Mouse (Mus musculus): ENCODE measurements at regions not wholly inside any gene's neighbourhood (a gene's known extent, or its start where the extent isn't known, plus 50 kb on each side); places are given as distances from the start of the nearest gene placed in this dataset.

GRCm38 (mm10) chr8:10716161-10716560 is 292.1 kb downstream of the Irs2 start:
- no peak for DNase-seq (ENCODE audit: low spot score in 2 of 2)

- DNase-seq (ENCODE audit: low spot score in 2 of 2) = no peak
Observed at GRCm38 (mm10) chr8:10713515-10714042, 294.7 kb downstream of the Irs2 start.

- DNase-seq (ENCODE audit: low spot score in 2 of 2) = no peak
Observed at GRCm38 (mm10) chr8:10712118-10712689, 296.1 kb downstream of the Irs2 start.

GRCm38 (mm10) chr8:10711474-10711873 is 296.8 kb downstream of the Irs2 start:
- no peak for DNase-seq (ENCODE audit: low spot score in 2 of 2)

- no peak for DNase-seq (ENCODE audit: low spot score in 2 of 2)
Observed at GRCm38 (mm10) chr8:10708509-10708908, 299.7 kb downstream of the Irs2 start.

GRCm38 (mm10) chr8:10707122-10707521 is 301.1 kb downstream of the Irs2 start:
- DNase-seq (ENCODE audit: low spot score in 2 of 2) = no peak

GRCm38 (mm10) chr8:10705909-10706308 is 302.3 kb downstream of the Irs2 start:
- no peak for DNase-seq (ENCODE audit: low spot score in 2 of 2)

GRCm38 (mm10) chr8:10702755-10703154 is 305.5 kb downstream of the Irs2 start:
- no peak for DNase-seq (ENCODE audit: low spot score in 2 of 2)

- no peak for DNase-seq (ENCODE audit: low spot score in 2 of 2)
Observed at GRCm38 (mm10) chr8:10702248-10702647, 306.0 kb downstream of the Irs2 start.

GRCm38 (mm10) chr8:10701648-10702061 is 306.6 kb downstream of the Irs2 start:
- DNase-seq (ENCODE audit: low spot score in 2 of 2) = no peak

- DNase-seq (ENCODE audit: low spot score in 2 of 2) = no peak
Observed at GRCm38 (mm10) chr8:10701226-10701625, 307.0 kb downstream of the Irs2 start.

GRCm38 (mm10) chr8:10699669-10700068 is 308.6 kb downstream of the Irs2 start:
- DNase-seq (ENCODE audit: low spot score in 2 of 2) = no peak

GRCm38 (mm10) chr8:10695181-10695580 is 313.1 kb downstream of the Irs2 start:
- no peak for DNase-seq (ENCODE audit: low spot score in 2 of 2)

GRCm38 (mm10) chr8:10690659-10691058 is 317.6 kb downstream of the Irs2 start:
- no peak for DNase-seq (ENCODE audit: low spot score in 2 of 2)

GRCm38 (mm10) chr8:10689881-10690280 is 318.4 kb downstream of the Irs2 start:
- DNase-seq (ENCODE audit: low spot score in 2 of 2) = no peak

GRCm38 (mm10) chr8:10687867-10688561 is 320.2 kb downstream of the Irs2 start:
- DNase-seq (ENCODE audit: low spot score in 2 of 2) = no peak
